Mouse (Mus musculus) forebrain, embryonic 13.5 days (tissue): Measurements from ENCODE around the gene Adnp. TPM values are rescaled to one million over a fixed set of nuclear protein-coding genes. Genes with fewer than 3 reads are reported as not detected.

Experiments
- ATAC-seq: fragments of 200-750 bp; cut with Nextera tagmentation; 2 replicates; pipeline ENCODE4 v1.8.0; 2017
- H3K27ac ChIP-seq: fragments of 300-500 bp; sonication (generic); 2 replicates; pipeline ENCODE4 v1.5.1; 2015; ENCODE audit warnings: inconsistent platforms, mild to moderate bottlenecking, moderate library complexity
- H3K27me3 ChIP-seq: fragments of 300-500 bp; sonication (generic); 2 replicates; pipeline ENCODE4 v1.6.1; 2015; ENCODE audit warnings: mild to moderate bottlenecking, inconsistent platforms
- H3K36me3 ChIP-seq: fragments of 300-500 bp; sonication (generic); 2 replicates; pipeline ENCODE4 v1.6.1; 2015; ENCODE audit warnings: mild to moderate bottlenecking, inconsistent platforms; ENCODE audit not compliant: poor library complexity, severe bottlenecking
- H3K4me1 ChIP-seq: fragments of 300-500 bp; sonication (generic); 2 replicates; pipeline ENCODE4 v1.6.1; 2015; ENCODE audit warnings: inconsistent platforms
- H3K4me2 ChIP-seq: fragments of 300-500 bp; sonication (generic); 2 replicates; pipeline ENCODE4 v1.6.1; 2015; ENCODE audit warnings: inconsistent platforms, mild to moderate bottlenecking, moderate library complexity
- H3K4me3 ChIP-seq: fragments of 300-500 bp; sonication (generic); 2 replicates; pipeline ENCODE4 v1.5.1; 2015; ENCODE audit warnings: mild to moderate bottlenecking, inconsistent platforms
- H3K9ac ChIP-seq: fragments of 300-500 bp; sonication (generic); 2 replicates; pipeline ENCODE4 v1.6.1; 2015; ENCODE audit warnings: mild to moderate bottlenecking, inconsistent platforms
- H3K9me3 ChIP-seq: fragments of 300-500 bp; sonication (generic); replicated peaks from 2 replicates; pipeline ENCODE4 v1.6.1; 2016; ENCODE audit warnings: inconsistent platforms
- WGBS: fragments of 180-500 bp; shearing (Covaris S2); methylation state at CpG from one replicate; pipeline ENCODE4 v1.1.7; 2015; 5-methylcytosine and 5-hydroxymethylcytosine counted together
- polyA plus RNA-seq: library from polyadenylated mRNA; unstranded; fragments of >200 nt; fragmentation: Nextera tagmentation; extraction: Ambion mirVana; gene quantifications from 2 replicates; pipeline ENCODE4 v1.2.1, GENCODE M21; 2015

Adnp gene
- polyA plus RNA-seq, 1 experiment from 2014 or later, result 4.0 TPM

GRCm38 (mm10) chr2:168204476-168204999 lies 2.4 kb downstream of the Adnp start:
- Histone ChIP-seq H3K9ac (peak overlapping the region; percentile 100), H3K4me2 (peak overlapping the region; percentile 86), H3K4me1 (peaks cover 50% of the 10 kb centered on the region), H3K4me3 (peak overlapping the region; percentile 99), H3K27me3 (no peaks in the 10 kb centered on the region), H3K36me3 (peaks cover 26% of the 10 kb centered on the region), H3K27ac (no peak overlapping the region), H3K9me3 (no peaks in the 10 kb centered on the region)
- 92% methylated on average over 8 of the region's 8 CpGs for WGBS
- ATAC-seq, result no peak

- Histone ChIP-seq H3K4me2 (peak overlapping the region; percentile 20; the same call in 1 of the 2 replicates), H3K27ac (no peak overlapping the region), H3K9me3 (no peaks in the 10 kb centered on the region), H3K9ac (no peak overlapping the region), H3K4me3 (no peak overlapping the region), H3K36me3 (peaks cover 23% of the 10 kb centered on the region), H3K27me3 (no peaks in the 10 kb centered on the region), H3K4me1 (peaks cover 81% of the 10 kb centered on the region)
- ATAC-seq, result no peak
- 89% methylated on average over 4 of the region's 5 CpGs for WGBS
Measured at GRCm38 (mm10) chr2:168200014-168200691, 6.8 kb downstream of the Adnp start.

GRCm38 (mm10) chr2:168199476-168199875 lies 7.4 kb downstream of the Adnp start:
- Histone ChIP-seq H3K4me3 (no peak overlapping the region), H3K4me2 (0 out of 2 replicates have a peak overlapping the region, but pooled peaks have one; percentile 20)

GRCm38 (mm10) chr2:168198421-168198820 lies 8.5 kb downstream of the Adnp start:
- Histone ChIP-seq H3K27me3 (no peaks in the 10 kb centered on the region), H3K27ac (no peak overlapping the region), H3K9me3 (no peaks in the 10 kb centered on the region), H3K36me3 (peaks cover 14% of the 10 kb centered on the region), H3K4me2 (no peak overlapping the region; the same call in 1 of the 2 replicates), H3K4me3 (no peak overlapping the region), H3K9ac (no peak overlapping the region), H3K4me1 (peaks cover 73% of the 10 kb centered on the region)
- 68% methylated on average over 1 of the region's 1 CpGs for WGBS
- no peak for ATAC-seq

More at GRCm38 (mm10) chr2:168199476-168199875, 7.4 kb downstream of the Adnp start:
- Histone ChIP-seq H3K9ac (no peak overlapping the region), H3K4me1 (peaks cover 80% of the 10 kb centered on the region), H3K27ac (no peak overlapping the region), H3K27me3 (no peaks in the 10 kb centered on the region), H3K36me3 (peaks cover 20% of the 10 kb centered on the region), H3K9me3 (no peaks in the 10 kb centered on the region)
- WGBS, result 91% methylated on average over 4 of the region's 4 CpGs
- no peak for ATAC-seq

GRCm38 (mm10) chr2:168195721-168196120 lies 11.2 kb downstream of the Adnp start:
- no peak for ATAC-seq
- WGBS, result 48% methylated on average over 2 of the region's 2 CpGs
- Histone ChIP-seq H3K4me1 (peaks cover 76% of the 10 kb centered on the region), H3K36me3 (peaks cover 24% of the 10 kb centered on the region), H3K4me2 (no peak overlapping the region), H3K9me3 (no peaks in the 10 kb centered on the region), H3K27me3 (no peaks in the 10 kb centered on the region), H3K4me3 (no peak overlapping the region), H3K9ac (no peak overlapping the region), H3K27ac (no peak overlapping the region)

- Histone ChIP-seq H3K4me2 (no peak overlapping the region), H3K36me3 (peaks cover 27% of the 10 kb centered on the region), H3K27ac (no peak overlapping the region), H3K9me3 (no peaks in the 10 kb centered on the region), H3K27me3 (no peaks in the 10 kb centered on the region), H3K9ac (no peak overlapping the region), H3K4me1 (peaks cover 70% of the 10 kb centered on the region), H3K4me3 (no peak overlapping the region)
- ATAC-seq, result no peak
- 86% methylated on average over 2 of the region's 2 CpGs for WGBS
Measured at GRCm38 (mm10) chr2:168193685-168194084, 13.2 kb downstream of the Adnp start.

GRCm38 (mm10) chr2:168191856-168192255 lies 15.1 kb downstream of the Adnp start:
- Histone ChIP-seq H3K27me3 (no peaks in the 10 kb centered on the region), H3K9ac (no peak overlapping the region), H3K4me1 (peaks cover 58% of the 10 kb centered on the region), H3K4me2 (no peak overlapping the region), H3K9me3 (no peaks in the 10 kb centered on the region), H3K36me3 (peaks cover 34% of the 10 kb centered on the region), H3K27ac (no peak overlapping the region), H3K4me3 (no peak overlapping the region)
- 95% methylated on average over 2 of the region's 2 CpGs for WGBS
- no peak for ATAC-seq

- no peak overlapping the region for H3K4me3 ChIP-seq
- no peak for ATAC-seq
- H3K4me2 ChIP-seq, result no peak overlapping the region
- H3K27ac ChIP-seq, result no peak overlapping the region
- no peak overlapping the region for H3K9ac ChIP-seq
- H3K4me1 ChIP-seq, result no peaks in the 10 kb centered on the region
- no peaks in the 10 kb centered on the region for H3K9me3 ChIP-seq
- H3K36me3 ChIP-seq, result peaks cover 37% of the 10 kb centered on the region
- WGBS, result 30% methylated on average over 7 of the region's 7 CpGs
- no peaks in the 10 kb centered on the region for H3K27me3 ChIP-seq
Measured at GRCm38 (mm10) chr2:168175946-168176345, 31.0 kb downstream of the Adnp start.

GRCm38 (mm10) chr2:168170167-168170685 lies 36.7 kb downstream of the Adnp start:
- Histone ChIP-seq H3K27ac (no peak overlapping the region), H3K4me3 (no peak overlapping the region), H3K36me3 (peaks cover 13% of the 10 kb centered on the region; the same call in 1 of the 2 replicates), H3K9ac (no peak overlapping the region), H3K27me3 (no peaks in the 10 kb centered on the region), H3K4me2 (no peak overlapping the region), H3K4me1 (peaks cover 23% of the 10 kb centered on the region), H3K9me3 (no peaks in the 10 kb centered on the region)
- ATAC-seq, result peak; percentile 44; the same call in 1 of the 2 replicates
- WGBS, result 12% methylated on average over 13 of the region's 13 CpGs

- Histone ChIP-seq H3K36me3 (peaks cover 10% of the 10 kb centered on the region; the same call in 1 of the 2 replicates), H3K27ac (no peak overlapping the region), H3K4me3 (no peak overlapping the region), H3K4me1 (peaks cover 23% of the 10 kb centered on the region), H3K4me2 (no peak overlapping the region), H3K9ac (no peak overlapping the region), H3K27me3 (no peaks in the 10 kb centered on the region), H3K9me3 (no peaks in the 10 kb centered on the region)
- 7% methylated on average over 9 of the region's 9 CpGs for WGBS
- ATAC-seq, result no peak
Measured at GRCm38 (mm10) chr2:168169800-168170113, 37.2 kb downstream of the Adnp start.

- H3K27me3 ChIP-seq, result no peaks in the 10 kb centered on the region
- no peak for ATAC-seq
- H3K4me1 ChIP-seq, result peaks cover 23% of the 10 kb centered on the region
- 0 out of 2 replicates have a peak overlapping the region, but pooled peaks have one; percentile 11 for H3K27ac ChIP-seq
- H3K9me3 ChIP-seq, result no peaks in the 10 kb centered on the region
- no peak overlapping the region for H3K9ac ChIP-seq
- no peak overlapping the region for H3K4me3 ChIP-seq
- H3K4me2 ChIP-seq, result no peak overlapping the region
- 37% methylated on average over 9 of the region's 9 CpGs for WGBS
- H3K36me3 ChIP-seq, result peaks cover 6% of the 10 kb centered on the region; the same call in 1 of the 2 replicates
Measured at GRCm38 (mm10) chr2:168168892-168169799, 37.8 kb downstream of the Adnp start.

GRCm38 (mm10) chr2:168167781-168168180 lies 39.1 kb downstream of the Adnp start:
- no peaks in the 10 kb centered on the region for H3K36me3 ChIP-seq
- H3K4me1 ChIP-seq, result peaks cover 23% of the 10 kb centered on the region
- no peak for ATAC-seq
- no peaks in the 10 kb centered on the region for H3K27me3 ChIP-seq
- H3K4me2 ChIP-seq, result no peak overlapping the region
- no peak overlapping the region for H3K4me3 ChIP-seq
- H3K9me3 ChIP-seq, result no peaks in the 10 kb centered on the region
- H3K27ac ChIP-seq, result no peak overlapping the region
- no peak overlapping the region for H3K9ac ChIP-seq
- WGBS, result 58% methylated on average over 3 of the region's 3 CpGs
